Mouse (Mus musculus): Measurements from ENCODE around the gene Fam160a1. TPM values are rescaled to one million over a fixed set of nuclear protein-coding genes. Genes with fewer than 3 reads are reported as not detected.

Fam160a1 gene
- polyA plus RNA-seq, 2 experiments, result 0.20 to 0.27 TPM

DNA sequence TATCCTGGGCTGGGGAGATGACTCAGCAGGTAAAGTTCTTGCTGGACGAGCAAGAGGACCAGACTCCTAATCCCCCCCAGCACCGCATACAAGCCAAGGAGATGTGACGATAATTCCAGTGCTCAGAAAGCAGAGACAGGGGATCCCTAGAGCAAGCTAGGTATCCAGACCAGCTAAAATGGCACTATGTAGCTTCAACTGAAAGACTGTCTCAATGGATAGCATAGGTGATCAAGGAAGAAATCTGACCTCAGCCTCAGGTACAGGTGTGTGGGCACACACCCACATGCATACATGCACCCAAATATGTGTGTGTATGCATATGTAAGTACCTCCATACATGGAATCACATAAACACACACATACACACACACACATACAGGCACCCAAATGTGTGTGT, 91.1 kb downstream of the Fam160a1 start:
- Histone ChIP-seq H3K4me3 (ENCODE audit: insufficient read depth in 1 of 2, low read depth in 2 of 2, low read length in 2 of 2) (no peak overlapping the region), H3K36me3 (replicated peaks; ENCODE audit: control insufficient read depth, insufficient read depth, low read depth) (no peaks in the 10 kb centered on the region), H3K9me3 (ENCODE audit: control insufficient read depth, low read length) (no peaks in the 10 kb centered on the region), H3K4me1 (replicated peaks; ENCODE audit: control insufficient read depth in 2 of 2, insufficient read depth in 2 of 2, low read length in 1 of 2) (peaks cover 14 to 17% of the 10 kb centered on the region in 2 experiments), H3K9ac (replicated peaks) (no peak overlapping the region), H3K27me3 (ENCODE audit: control insufficient read depth, insufficient read depth, low read length) (no peaks in the 10 kb centered on the region), H3K27ac (no peak overlapping the region), H3K4me2 (ENCODE audit: low read depth) (no peak overlapping the region)
- TF ChIP-seq CTCF (IDR thresholded peaks at IDR 0.05; ENCODE audit: low read depth), result no peak
- WGBS (ENCODE audit: insufficient replicate concordance), result 61% methylated on average over 3 of the region's 3 CpGs
- DNase-seq (ENCODE audit: low read depth in 3 of 3, low spot score in 3 of 3) (no peak), ATAC-seq (ENCODE audit: insufficient read depth) (no peak)

DNA sequence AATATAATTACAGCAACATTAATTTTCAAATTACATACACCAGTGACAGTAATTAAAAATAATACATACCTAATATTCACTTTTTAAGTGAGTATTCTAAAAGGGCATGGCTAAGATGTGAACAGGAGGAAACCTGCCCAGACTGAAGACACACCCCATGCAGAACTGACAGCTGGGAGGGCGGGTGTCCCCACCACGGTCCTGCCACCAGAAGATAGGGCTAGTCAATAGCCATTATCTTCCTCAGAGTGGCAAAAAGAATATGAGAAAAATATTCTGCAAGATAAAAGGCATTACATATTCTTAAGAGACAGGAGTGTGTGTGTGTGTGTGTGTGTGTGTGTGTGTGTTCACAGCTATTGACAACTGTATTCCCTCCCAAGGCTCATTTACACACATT, 92.0 kb downstream of the Fam160a1 start:
- TF ChIP-seq CTCF (IDR thresholded peaks at IDR 0.05; ENCODE audit: low read depth), result no peak
- TF ChIP-seq EP300 (IDR thresholded peaks at IDR 0.05; ENCODE audit: low read depth), result peak; percentile 91
- H3K4me3 ChIP-seq (ENCODE audit: insufficient read depth in 1 of 2, low read depth in 2 of 2, low read length in 2 of 2), result no peak overlapping the region
- H3K4me2 ChIP-seq (ENCODE audit: low read depth), result peak overlapping the region; percentile 39
- no peak overlapping the region for H3K9ac ChIP-seq (replicated peaks)
- H3K36me3 ChIP-seq (replicated peaks; ENCODE audit: control insufficient read depth, insufficient read depth, low read depth), result no peaks in the 10 kb centered on the region
- H3K27me3 ChIP-seq (ENCODE audit: control insufficient read depth, insufficient read depth, low read length), result no peaks in the 10 kb centered on the region
- H3K4me1 ChIP-seq (replicated peaks; ENCODE audit: control insufficient read depth in 2 of 2, insufficient read depth in 2 of 2, low read length in 1 of 2), result peaks cover 14 to 17% of the 10 kb centered on the region in 2 experiments
- H3K9me3 ChIP-seq (ENCODE audit: control insufficient read depth, low read length), result no peaks in the 10 kb centered on the region
- peak overlapping the region; percentile 65 for H3K27ac ChIP-seq
- peak; percentile 100 for ATAC-seq (ENCODE audit: insufficient read depth)
- DNase-seq (ENCODE audit: low read depth in 3 of 3, low spot score in 3 of 3), result peak; percentile 65 to 71 (median 68)
- 13% methylated on average over 2 of the region's 2 CpGs for WGBS (ENCODE audit: insufficient replicate concordance)

DNA sequence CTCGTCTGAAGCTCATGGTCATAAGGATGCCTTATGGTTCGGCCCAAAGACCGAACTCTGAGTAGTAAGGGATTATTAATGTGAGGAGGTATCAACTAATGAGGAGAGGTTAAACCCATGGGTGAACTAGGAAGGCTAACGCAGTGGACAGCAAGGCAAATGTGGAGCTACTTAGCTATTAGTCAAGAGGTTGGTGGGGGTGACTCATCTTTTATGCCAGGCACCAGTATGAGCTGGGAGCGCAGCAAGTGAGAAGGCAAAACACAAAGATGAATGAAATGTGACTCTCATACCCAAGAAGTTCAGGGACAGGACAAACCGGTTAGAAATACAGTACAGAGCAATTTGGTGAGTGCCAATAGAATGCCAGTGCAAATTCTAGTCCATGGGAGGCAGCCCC, 94.5 kb downstream of the Fam160a1 start:
- ATAC-seq (ENCODE audit: insufficient read depth), result no peak
- H3K36me3 ChIP-seq (replicated peaks; ENCODE audit: control insufficient read depth, insufficient read depth, low read depth), result no peaks in the 10 kb centered on the region
- no peak overlapping the region for H3K9ac ChIP-seq (replicated peaks)

GRCm38 (mm10) chr3:85715764-85716297, 101.3 kb downstream of the Fam160a1 start:
- H3K4me3 ChIP-seq (ENCODE audit: insufficient read depth in 1 of 2, low read depth in 2 of 2, low read length in 2 of 2), result no peak overlapping the region
- no peak overlapping the region for H3K4me2 ChIP-seq (ENCODE audit: low read depth)
- H3K27ac ChIP-seq, result no peak overlapping the region
- WGBS (ENCODE audit: insufficient replicate concordance), result 43% methylated on average over 4 of the region's 4 CpGs
- no peak overlapping the region for H3K9ac ChIP-seq (replicated peaks)
- no peaks in the 10 kb centered on the region for H3K27me3 ChIP-seq (ENCODE audit: control insufficient read depth, insufficient read depth, low read length)
- ATAC-seq (ENCODE audit: insufficient read depth) (peak; percentile 52; the same call in 1 of the 2 replicates), DNase-seq (ENCODE audit: low read depth in 3 of 3, low spot score in 3 of 3) (no peak)
- H3K4me1 ChIP-seq (replicated peaks; ENCODE audit: control insufficient read depth in 2 of 2, insufficient read depth in 2 of 2, low read length in 1 of 2), result peaks cover 0 to 9% of the 10 kb centered on the region in 2 experiments; a peak in 2 of 4 replicates
- H3K9me3 ChIP-seq (ENCODE audit: control insufficient read depth, low read length), result no peaks in the 10 kb centered on the region
- no peaks in the 10 kb centered on the region for H3K36me3 ChIP-seq (replicated peaks; ENCODE audit: control insufficient read depth, insufficient read depth, low read depth)
- no peak for TF ChIP-seq EP300 (IDR thresholded peaks at IDR 0.05; ENCODE audit: low read depth)
- TF ChIP-seq CTCF (IDR thresholded peaks at IDR 0.05; ENCODE audit: low read depth), result no peak

More for the DNA sequence above, 94.5 kb downstream of the Fam160a1 start:
- Histone ChIP-seq H3K27me3 (ENCODE audit: control insufficient read depth, insufficient read depth, low read length) (no peaks in the 10 kb centered on the region), H3K9me3 (ENCODE audit: control insufficient read depth, low read length) (no peaks in the 10 kb centered on the region), H3K4me1 (replicated peaks; ENCODE audit: control insufficient read depth in 2 of 2, insufficient read depth in 2 of 2, low read length in 1 of 2) (peaks cover 14 to 17% of the 10 kb centered on the region in 2 experiments), H3K4me2 (ENCODE audit: low read depth) (no peak overlapping the region), H3K4me3 (ENCODE audit: insufficient read depth in 1 of 2, low read depth in 2 of 2, low read length in 2 of 2) (no peak overlapping the region), H3K27ac (no peak overlapping the region)
- DNase-seq (ENCODE audit: low read depth in 3 of 3, low spot score in 3 of 3), result no peak
- no peak for TF ChIP-seq EP300 (IDR thresholded peaks at IDR 0.05; ENCODE audit: low read depth)
- no peak for TF ChIP-seq CTCF (IDR thresholded peaks at IDR 0.05; ENCODE audit: low read depth)
- 83% methylated on average over 6 of the region's 6 CpGs for WGBS (ENCODE audit: insufficient replicate concordance)

DNA sequence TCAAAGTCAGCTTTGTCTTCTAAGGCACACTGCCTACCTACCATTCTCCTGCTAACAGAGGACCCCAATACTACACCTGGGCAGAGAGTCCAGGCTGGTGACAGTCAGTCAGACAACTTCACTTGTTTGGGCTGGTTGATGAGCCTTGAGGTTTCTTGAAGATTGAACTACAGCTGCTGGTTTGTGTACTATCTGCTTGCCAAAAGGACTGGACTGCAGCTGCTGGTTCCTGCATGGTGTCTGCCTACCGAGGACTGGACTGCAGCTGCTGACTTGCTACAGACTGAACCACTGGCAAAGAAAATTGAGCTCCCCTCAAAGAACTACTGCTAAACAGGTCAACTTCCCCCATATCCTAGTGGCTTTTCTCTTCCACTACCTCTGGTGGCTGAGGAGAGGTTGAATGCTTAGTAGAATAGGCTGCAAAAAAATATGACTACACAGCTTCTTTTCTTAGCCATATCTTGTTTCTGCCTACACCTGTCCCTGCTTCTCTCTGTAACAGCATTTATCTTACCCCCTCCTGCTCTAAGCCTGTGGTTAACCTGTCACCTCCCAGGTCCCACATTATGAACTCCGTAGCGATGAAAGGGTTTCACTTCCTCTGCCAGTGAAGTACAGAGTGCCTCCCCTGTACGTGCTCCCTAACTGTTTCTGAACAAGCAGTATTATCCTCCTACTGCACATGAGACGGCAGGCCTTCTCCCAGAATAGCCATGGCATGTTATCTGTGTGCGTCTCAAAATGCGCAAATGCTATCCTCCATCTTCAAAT, 103.0 kb downstream of the Fam160a1 start:
- peaks cover 0 to 13% of the 10 kb centered on the region in 2 experiments; a peak in 3 of 4 replicates for H3K4me1 ChIP-seq (replicated peaks; ENCODE audit: control insufficient read depth in 2 of 2, insufficient read depth in 2 of 2, low read length in 1 of 2)
- WGBS (ENCODE audit: insufficient replicate concordance), result 51% methylated on average over 7 of the region's 7 CpGs

More for the DNA sequence above, 103.0 kb downstream of the Fam160a1 start:
- H3K27me3 ChIP-seq (ENCODE audit: control insufficient read depth, insufficient read depth, low read length), result no peaks in the 10 kb centered on the region
- H3K36me3 ChIP-seq (replicated peaks; ENCODE audit: control insufficient read depth, insufficient read depth, low read depth), result no peaks in the 10 kb centered on the region
- ATAC-seq (ENCODE audit: insufficient read depth) (no peak), DNase-seq (ENCODE audit: low read depth in 3 of 3, low spot score in 3 of 3) (no peak)
- no peak overlapping the region for H3K4me2 ChIP-seq (ENCODE audit: low read depth)
- H3K9ac ChIP-seq (replicated peaks), result no peak overlapping the region
- H3K4me3 ChIP-seq (ENCODE audit: insufficient read depth in 1 of 2, low read depth in 2 of 2, low read length in 2 of 2), result no peak overlapping the region
- H3K27ac ChIP-seq, result no peak overlapping the region
- no peaks in the 10 kb centered on the region for H3K9me3 ChIP-seq (ENCODE audit: control insufficient read depth, low read length)
- TF ChIP-seq EP300 (IDR thresholded peaks at IDR 0.05; ENCODE audit: low read depth), result no peak
- TF ChIP-seq CTCF (IDR thresholded peaks at IDR 0.05; ENCODE audit: low read depth), result no peak
